Mouse (Mus musculus): ENCODE measurements around the gene Aldh4a1.

Aldh4a1 gene

GRCm38 (mm10) chr4:139622373-139623282 lies at the start of gene Aldh4a1:
TSS of gene Aldh4a1 (plus strand) at chr4:139622866.
- peak; percentile 91 to 93 for DNase-seq (ENCODE audit: low spot score in 2 of 2)

- no peak for DNase-seq (ENCODE audit: low spot score in 2 of 2)
Measured at GRCm38 (mm10) chr4:139572928-139573512, 49.6 kb upstream of the Aldh4a1 start.

- DNase-seq (ENCODE audit: low spot score in 2 of 2), result peak; percentile 98
Measured at GRCm38 (mm10) chr4:139574156-139574798, 48.4 kb upstream of the Aldh4a1 start.

- DNase-seq (ENCODE audit: low spot score in 2 of 2), result peak; percentile 15 to 22
Measured at GRCm38 (mm10) chr4:139574799-139575672, 47.6 kb upstream of the Aldh4a1 start.

- DNase-seq (ENCODE audit: low spot score in 2 of 2), result no peak
Measured at GRCm38 (mm10) chr4:139575673-139576003, 47.0 kb upstream of the Aldh4a1 start.

GRCm38 (mm10) chr4:139576251-139576880 lies 46.3 kb upstream of the Aldh4a1 start:
- DNase-seq (ENCODE audit: low spot score in 2 of 2), result no peak

- no peak for DNase-seq (ENCODE audit: low spot score in 2 of 2)
Measured at GRCm38 (mm10) chr4:139577006-139577405, 45.7 kb upstream of the Aldh4a1 start.

GRCm38 (mm10) chr4:139578389-139578788 lies 44.3 kb upstream of the Aldh4a1 start:
- DNase-seq (ENCODE audit: low spot score in 2 of 2), result no peak

GRCm38 (mm10) chr4:139579003-139579402 lies 43.7 kb upstream of the Aldh4a1 start:
- DNase-seq (ENCODE audit: low spot score in 2 of 2), result peak in 1 of 2 experiments; percentile 22

- no peak for DNase-seq (ENCODE audit: low spot score in 2 of 2)
Measured at GRCm38 (mm10) chr4:139579466-139579865, 43.2 kb upstream of the Aldh4a1 start.

GRCm38 (mm10) chr4:139580663-139581336 lies 41.9 kb upstream of the Aldh4a1 start:
- no peak for DNase-seq (ENCODE audit: low spot score in 2 of 2)

GRCm38 (mm10) chr4:139581427-139582051 lies 41.1 kb upstream of the Aldh4a1 start:
- DNase-seq (ENCODE audit: low spot score in 2 of 2), result no peak

GRCm38 (mm10) chr4:139582346-139582745 lies 40.3 kb upstream of the Aldh4a1 start:
- DNase-seq (ENCODE audit: low spot score in 2 of 2), result no peak

- DNase-seq (ENCODE audit: low spot score in 2 of 2), result no peak
Measured at GRCm38 (mm10) chr4:139582903-139583302, 39.8 kb upstream of the Aldh4a1 start.

- no peak for DNase-seq (ENCODE audit: low spot score in 2 of 2)
Measured at GRCm38 (mm10) chr4:139583629-139584245, 38.9 kb upstream of the Aldh4a1 start.

- no peak for DNase-seq (ENCODE audit: low spot score in 2 of 2)
Measured at GRCm38 (mm10) chr4:139584704-139585103, 38.0 kb upstream of the Aldh4a1 start.

GRCm38 (mm10) chr4:139585713-139586112 lies 37.0 kb upstream of the Aldh4a1 start:
- DNase-seq (ENCODE audit: low spot score in 2 of 2), result no peak

- DNase-seq (ENCODE audit: low spot score in 2 of 2), result no peak
Measured at GRCm38 (mm10) chr4:139587370-139587769, 35.3 kb upstream of the Aldh4a1 start.

GRCm38 (mm10) chr4:139587773-139588172 lies 34.9 kb upstream of the Aldh4a1 start:
- no peak for DNase-seq (ENCODE audit: low spot score in 2 of 2)

Measured in spleen, postnatal 36 days (tissue).